Mouse (Mus musculus) ES-E14 (cell line): ENCODE results near the gene Vamp1.

Source experiments
- CHD2 ChIP-seq: IDR thresholded peaks from 2 replicates; pipeline ENCODE4 v1.6.1; 2014; ENCODE audit warnings: mild to moderate bottlenecking, low read depth, low read length, inconsistent platforms
- HCFC1 ChIP-seq: IDR thresholded peaks from 2 replicates; pipeline ENCODE4 v1.6.1; 2012; ENCODE audit warnings: low read length, inconsistent platforms, borderline replicate concordance; ENCODE audit not compliant: insufficient read depth
- MAFK ChIP-seq: IDR thresholded peaks from 2 replicates; pipeline ENCODE4 v1.6.1; 2014; ENCODE audit warnings: mild to moderate bottlenecking, low read depth, low read length, inconsistent platforms; ENCODE audit not compliant: insufficient read depth
- ZC3H11A ChIP-seq: IDR thresholded peaks from 2 replicates; pipeline ENCODE4 v1.6.1; 2012; ENCODE audit warnings: low read depth, mild to moderate bottlenecking, inconsistent platforms, low read length, borderline replicate concordance

- no peak for TF ChIP-seq HCFC1
- no peak for TF ChIP-seq MAFK
- no peak for TF ChIP-seq CHD2
- no peak for TF ChIP-seq ZC3H11A
Observed at GRCm38 (mm10) chr6:125196301-125196700, 19.1 kb upstream of the Vamp1 start.
